Mouse (Mus musculus): ENCODE results near the gene Tle3. TPM values are rescaled to one million over a fixed set of nuclear protein-coding genes. Genes with fewer than 3 reads are reported as not detected.

The Tle3 gene
- total RNA-seq, 2 experiments from 2014 or later = 51.5 to 53.2 TPM

DNA sequence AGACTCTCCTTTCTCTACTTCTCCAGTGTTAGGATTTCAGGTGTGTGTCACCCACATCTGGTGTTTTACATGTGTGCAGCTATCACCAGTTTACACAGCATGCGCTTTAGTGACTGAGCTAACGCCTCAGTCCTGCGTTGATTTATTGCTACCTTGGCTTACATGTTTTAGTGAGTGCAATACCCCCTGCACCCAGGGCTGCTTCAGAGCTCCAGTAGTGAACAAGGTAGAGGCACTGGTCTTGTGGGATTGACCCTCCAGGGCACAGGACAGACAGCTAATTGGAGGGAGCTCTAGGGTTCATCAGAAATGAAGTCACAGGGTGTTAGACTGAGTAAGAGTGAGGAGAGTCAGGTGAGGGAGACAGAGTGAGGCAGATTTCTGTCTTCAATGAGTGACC lies 12.4 kb upstream of the Tle3 start:
- DNase-seq = no peak

GRCm38 (mm10) chr9:61360163-61360562 lies 12.0 kb upstream of the Tle3 start:
- no peak for DNase-seq

DNA sequence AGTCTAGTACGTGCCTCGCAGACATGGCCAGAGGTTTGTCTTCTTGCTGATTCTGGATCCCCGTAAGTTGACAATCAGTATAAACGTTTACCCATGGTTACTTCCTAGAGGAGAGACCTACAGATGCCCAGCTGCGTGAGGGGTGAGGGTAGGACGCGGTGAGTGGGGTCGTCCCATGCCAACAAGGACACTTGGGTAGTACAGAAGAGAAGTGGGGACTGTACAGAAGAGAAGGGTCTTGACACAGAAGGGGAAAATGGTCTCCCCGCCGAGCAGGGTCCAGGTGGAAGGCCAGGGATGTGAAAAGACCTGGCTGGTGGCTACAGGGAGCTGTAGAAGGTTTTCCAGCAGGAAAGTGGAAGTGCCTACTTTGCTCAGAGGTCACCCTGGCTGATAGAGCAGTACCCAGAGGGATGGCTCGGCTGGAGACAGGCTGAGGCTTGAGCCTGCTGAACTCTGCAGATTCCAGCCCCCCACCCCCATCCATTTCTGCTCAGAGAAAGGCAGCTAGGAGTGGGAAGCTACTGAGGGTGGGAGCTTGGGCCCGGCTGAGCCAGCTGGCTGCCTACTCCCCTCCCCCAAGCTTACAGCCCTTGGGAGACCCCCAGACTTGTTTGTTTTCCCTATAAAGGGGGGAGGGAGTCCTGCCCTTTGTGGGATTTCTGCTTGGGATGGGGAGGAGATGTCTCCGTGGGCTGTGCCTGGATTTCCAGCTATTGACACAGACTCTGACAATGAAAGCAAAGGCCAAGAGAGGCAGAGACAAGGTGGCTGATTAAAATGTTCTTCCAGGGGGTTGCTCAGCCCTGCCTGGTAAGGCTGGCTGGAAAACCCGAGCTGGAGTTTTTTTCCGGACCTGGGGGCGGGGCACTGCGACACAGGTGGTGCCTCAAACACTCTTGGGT lies 11.2 kb upstream of the Tle3 start:
- no peak for DNase-seq

DNA sequence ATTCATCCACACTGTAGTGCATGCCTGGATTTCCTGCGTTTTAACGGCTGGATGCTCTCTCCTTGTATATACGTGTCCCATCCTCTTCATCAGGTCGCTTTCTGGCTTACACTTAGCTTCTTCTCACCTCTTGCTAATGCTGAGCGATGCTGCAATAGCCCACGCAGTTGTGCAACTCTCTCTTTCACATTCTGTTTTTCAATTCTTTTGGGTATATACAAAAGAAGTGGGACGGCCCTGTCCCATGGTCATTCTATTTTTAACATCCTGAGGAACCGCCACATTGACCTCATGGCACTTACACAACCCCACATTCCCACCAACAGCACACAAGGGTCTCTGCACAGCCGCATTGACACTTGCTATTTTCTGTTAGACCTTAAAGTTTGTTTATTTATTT lies 9.0 kb upstream of the Tle3 start:
- no peak for DNase-seq

- DNase-seq = no peak
These were observed 6.1 kb upstream of the Tle3 start for GRCm38 (mm10) chr9:61366108-61366507.

DNA sequence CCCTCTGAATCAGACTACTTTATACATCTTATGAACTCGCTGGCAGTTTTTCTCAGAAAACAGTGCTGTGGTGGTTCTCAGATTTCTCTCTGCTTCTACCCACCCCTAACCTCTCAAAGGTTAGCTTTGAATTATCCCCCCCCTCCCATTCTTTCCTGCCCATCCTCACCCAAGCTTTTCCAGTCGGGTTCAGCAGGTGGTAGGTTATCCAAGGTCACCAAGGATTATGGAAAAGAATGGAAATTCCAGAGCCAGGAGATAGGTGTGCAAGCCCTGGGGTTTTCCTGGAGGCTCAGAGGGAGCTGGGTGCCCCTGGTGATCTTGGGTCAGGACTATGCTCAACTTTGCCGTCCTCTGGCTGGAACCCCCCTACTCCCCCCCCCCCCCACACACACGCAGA lies 5.0 kb upstream of the Tle3 start:
- DNase-seq = no peak

DNA sequence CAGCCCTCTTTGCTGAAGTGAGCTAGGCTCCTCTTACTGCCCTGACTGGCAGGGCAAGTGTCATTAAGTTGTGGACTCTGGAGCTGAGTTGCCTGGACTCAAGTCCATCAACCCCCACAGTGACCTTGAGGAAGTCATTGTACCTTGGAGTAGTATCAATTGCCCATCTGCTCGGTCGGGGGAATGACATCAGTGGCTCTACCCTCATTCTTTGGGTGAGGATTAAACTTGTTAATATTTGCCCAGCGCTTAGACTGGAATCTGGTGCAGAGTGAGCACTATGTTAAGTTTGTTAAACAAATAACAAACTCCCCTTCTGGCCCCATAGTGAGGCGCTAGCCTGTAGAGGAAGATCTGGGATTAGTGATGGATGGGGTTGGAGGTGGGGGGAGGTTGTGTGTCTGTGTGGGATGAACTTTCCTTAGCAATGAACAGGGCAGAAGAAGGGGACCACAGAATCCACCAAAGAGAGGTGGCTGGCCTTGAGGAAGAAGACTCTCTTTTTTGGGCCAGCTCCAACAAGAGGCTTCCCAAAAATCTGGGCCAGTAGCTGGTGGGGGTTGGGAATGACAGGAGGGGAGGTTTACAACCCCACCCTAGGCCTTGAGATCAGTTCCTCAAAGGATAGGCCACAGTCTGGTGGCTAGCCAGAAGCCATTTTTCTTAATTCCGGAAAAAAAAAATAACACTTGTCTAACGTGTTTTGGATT lies 4.2 kb upstream of the Tle3 start:
- no peak for DNase-seq

- DNase-seq = no peak
These were observed 3.5 kb upstream of the Tle3 start for GRCm38 (mm10) chr9:61368567-61369240.

DNA sequence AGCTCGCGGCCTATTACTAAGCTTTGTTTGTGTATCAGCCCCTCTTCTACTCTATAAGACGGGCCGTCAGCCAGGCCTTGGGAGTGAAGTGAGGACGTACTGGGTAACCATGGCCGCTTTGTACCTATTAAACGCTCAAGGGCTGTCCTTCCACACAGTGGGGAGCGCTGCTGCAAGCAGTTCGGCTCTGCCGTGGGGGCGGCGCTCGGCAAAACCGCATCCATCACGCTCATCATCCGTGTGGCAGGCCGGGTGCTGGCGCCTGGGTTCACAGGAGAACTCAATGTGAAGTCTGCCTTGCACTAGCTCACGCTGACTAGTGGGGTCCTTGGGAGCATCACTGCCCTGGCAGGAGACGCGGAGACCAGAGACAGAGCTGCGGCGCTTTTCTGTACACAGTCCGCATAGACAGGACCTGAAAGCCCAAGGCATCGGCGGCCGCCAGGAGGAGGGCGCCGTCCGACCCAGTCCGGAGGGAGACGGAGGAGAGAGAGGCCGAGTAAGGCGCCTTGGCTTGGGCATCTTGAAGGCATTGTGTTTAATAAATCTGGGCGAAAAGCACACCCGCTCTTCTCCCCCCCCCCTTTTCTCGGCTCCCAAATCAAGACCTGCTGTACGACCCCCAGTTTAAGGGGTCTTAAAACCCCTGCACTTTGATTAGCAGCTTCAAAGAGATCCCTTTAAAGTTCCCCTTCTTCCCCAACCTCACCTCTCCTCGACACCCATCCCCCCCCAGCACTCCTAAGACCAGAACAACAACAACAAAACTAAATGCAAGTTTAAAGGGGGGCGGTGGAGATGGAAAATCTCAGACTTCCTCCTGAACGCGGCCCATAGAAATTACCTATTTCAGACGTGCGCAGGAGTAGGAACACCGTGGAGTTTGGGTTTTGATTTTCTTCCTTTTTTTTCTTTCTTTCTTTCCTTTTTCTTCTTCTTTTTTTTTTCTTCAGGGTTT lies 2.6 kb upstream of the Tle3 start:
- DNase-seq = peak in 1 of 2 experiments; percentile 45

DNA sequence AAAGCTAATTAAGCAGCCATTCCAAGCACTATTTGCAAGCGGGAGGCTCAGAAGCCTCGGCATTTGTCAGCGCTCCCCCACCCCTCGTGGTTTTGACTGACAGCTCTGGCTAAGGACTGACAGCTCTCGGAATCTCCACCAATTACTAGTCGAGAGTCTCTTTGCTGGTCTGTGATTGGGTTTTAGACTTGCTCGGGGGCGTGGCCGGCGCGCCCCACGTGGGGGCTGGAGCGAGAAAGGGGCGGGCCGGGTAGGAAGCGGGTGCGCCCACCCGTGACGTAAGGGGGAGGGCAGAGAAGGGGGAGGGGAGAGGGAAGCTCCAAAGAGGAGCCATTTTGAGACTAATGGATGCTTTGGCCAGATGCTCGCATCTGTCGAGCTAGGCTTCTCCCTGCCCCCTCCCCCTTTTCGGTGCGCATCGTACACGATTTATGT lies 1.7 kb upstream of the Tle3 start:
- DNase-seq = peak; percentile 99 to 100

DNA sequence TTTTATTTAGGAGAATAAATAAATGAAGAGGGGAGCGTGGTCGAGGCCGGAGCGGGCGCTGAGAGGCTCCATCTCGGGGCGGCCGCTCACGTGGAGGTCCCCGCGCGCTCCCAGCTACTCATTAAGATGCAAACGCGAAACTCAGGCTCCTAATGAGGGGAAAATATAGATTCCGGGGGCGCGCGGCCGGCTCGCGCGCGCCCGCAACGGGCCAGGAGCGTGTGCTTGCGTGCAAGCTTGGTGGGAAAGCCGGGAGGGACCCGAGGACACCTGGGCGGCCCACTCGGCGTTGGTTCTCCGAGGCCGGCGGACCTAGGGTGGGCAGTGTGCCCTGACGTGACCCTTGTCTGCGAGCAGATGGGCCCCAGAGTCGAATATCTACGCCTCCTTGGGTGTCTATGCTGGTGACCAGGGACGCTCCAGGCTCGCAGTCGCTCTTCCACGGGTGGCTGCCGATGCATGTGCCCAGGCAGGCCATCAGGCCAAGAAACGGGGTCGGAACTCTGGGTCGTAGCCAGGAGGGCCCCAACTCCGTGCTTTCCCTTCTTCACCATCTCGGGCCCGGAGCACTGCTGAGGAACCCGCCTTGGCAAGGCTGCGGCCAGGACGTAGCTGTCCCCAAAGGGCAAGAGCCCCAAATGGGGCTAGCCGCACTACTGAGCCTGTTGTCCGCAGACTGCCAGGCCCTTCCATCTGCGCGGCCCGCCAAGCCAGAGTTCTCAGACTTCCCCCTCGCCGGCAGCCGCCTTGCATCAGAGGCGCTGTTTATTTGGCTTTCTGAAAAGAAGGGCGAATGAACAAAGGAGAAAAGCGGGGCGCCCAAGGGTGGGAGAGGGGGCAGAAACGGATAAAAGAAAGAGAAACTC lies 1.0 kb upstream of the Tle3 start:
- peak; percentile 66 to 79 for DNase-seq

DNA sequence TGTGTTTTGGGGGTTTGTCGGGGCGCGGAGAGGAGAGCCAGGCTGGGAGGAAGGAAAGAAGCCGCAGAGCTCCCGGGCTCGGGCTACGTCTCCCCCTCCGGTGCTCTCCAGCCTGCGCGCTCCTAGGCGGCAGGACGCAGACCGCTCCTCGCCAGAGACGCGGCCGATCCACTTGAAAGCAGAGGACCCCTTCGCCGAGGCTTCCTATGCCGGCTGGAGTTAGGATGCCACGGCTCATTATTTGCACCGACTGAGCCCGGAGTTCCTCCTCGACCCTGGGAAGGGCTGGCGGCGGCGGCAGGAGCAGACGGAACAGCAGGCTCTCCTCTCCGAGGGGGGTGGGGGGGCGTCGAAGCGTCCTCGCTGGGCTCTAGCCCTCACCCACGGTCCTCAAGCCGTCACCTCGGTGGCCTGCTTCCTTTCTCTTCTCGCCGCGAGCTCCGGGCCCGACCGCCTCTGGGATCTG lies 377 bp downstream of the Tle3 start:
- DNase-seq = no peak

- DNase-seq = peak in 1 of 2 experiments; percentile 44
These were observed 939 bp downstream of the Tle3 start for GRCm38 (mm10) chr9:61372976-61373633.

GRCm38 (mm10) chr9:61373634-61373941 lies 1.4 kb downstream of the Tle3 start:
- no peak for DNase-seq

GRCm38 (mm10) chr9:61373942-61374900 lies 2.1 kb downstream of the Tle3 start:
- DNase-seq = no peak

DNA sequence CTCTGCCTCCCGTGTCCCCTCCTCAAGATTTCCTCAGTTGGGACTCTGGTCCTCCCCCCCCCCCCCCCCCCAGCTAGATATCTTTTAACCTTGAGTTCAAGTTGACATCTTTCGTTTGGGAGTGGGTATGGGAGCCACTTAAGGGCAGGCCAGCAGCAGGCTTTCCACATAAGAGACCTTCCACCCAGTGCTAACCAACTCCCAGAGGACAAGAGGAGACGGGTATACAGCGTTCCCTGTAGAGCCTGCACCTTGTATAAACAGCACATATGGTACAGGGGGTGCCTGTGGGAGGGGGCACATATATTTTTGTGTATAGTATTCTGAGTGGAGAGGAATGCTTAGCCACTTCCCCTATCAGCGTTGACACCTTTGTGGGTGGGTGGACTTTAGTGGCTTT lies 2.8 kb downstream of the Tle3 start:
- DNase-seq = no peak

DNA sequence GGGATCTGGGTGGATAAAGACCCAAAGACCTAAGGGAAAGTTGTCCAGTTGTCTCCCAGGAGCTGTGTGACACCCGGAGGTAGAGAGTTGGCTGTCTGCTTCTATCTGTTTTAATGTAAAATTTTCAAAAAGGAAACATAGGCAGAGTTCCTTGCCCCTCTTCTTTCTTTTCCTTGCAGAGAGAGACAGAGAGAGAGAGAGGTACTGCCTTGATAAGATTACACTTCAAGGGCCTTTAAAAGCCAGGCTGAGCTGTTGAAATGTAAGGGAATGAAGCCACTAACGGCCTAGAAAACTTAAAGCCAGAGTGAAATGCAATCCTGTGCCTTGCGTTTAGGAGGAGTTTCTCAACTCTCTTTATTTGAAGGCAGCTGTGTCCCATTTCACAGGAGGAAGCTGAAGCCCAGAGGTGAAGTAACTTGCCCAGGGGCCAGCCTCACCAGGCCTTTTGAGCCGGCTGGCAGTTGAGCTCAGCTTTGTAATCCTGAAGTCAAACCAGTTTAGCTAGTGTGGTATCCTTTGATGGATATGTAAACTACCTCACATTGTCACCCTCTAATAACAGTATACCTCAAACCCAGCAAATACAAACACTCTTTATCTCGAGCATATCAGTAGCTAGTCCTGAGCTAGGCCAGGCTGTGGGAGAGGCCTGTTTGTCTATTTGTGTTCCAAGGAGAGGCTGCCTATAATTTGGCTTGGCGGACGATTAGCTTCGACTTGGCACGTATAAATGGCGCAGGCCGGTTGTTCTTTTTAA lies 3.8 kb downstream of the Tle3 start:
- no peak for DNase-seq

GRCm38 (mm10) chr9:61376650-61377049 lies 4.5 kb downstream of the Tle3 start:
- DNase-seq = no peak

Data from layer of hippocampus, postnatal 36 days (tissue).